Mouse (Mus musculus) layer of hippocampus, adult 11-12 months (tissue): Measurements from ENCODE around the gene Tmem160.

Experiments
- DNase-seq: peaks from one replicate; pipeline ENCODE4 v3.0.0; 2022; ENCODE audit warnings: low spot score

Tmem160 gene

DNA sequence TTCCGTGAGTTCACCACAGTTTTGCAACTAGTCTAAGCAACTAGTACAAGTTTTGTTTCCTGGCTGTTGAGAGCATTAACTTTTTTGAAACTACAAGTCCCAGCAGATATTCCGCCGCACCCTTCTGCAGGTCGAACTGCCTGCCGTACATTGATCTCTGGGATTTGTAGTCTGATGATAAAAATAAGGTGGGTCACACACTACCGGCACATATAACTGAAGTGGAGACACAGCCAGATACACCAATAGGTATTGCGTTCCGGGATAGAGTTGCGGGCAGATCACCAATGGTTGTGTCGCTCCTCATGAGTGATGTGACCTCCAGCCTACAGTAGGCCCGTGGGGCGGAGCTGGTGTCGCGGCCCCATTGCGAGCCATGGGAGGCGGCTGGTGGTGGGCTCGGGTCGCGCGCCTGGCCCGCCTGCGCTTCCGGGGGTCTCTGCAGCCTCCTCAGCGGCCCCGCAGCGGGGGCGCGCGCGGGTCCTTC, at the start of gene Tmem160:
Tmem160 (plus strand) TSS at position 193 of the 487 bp plus-strand sequence.
- peak; percentile 92 for DNase-seq

DNA sequence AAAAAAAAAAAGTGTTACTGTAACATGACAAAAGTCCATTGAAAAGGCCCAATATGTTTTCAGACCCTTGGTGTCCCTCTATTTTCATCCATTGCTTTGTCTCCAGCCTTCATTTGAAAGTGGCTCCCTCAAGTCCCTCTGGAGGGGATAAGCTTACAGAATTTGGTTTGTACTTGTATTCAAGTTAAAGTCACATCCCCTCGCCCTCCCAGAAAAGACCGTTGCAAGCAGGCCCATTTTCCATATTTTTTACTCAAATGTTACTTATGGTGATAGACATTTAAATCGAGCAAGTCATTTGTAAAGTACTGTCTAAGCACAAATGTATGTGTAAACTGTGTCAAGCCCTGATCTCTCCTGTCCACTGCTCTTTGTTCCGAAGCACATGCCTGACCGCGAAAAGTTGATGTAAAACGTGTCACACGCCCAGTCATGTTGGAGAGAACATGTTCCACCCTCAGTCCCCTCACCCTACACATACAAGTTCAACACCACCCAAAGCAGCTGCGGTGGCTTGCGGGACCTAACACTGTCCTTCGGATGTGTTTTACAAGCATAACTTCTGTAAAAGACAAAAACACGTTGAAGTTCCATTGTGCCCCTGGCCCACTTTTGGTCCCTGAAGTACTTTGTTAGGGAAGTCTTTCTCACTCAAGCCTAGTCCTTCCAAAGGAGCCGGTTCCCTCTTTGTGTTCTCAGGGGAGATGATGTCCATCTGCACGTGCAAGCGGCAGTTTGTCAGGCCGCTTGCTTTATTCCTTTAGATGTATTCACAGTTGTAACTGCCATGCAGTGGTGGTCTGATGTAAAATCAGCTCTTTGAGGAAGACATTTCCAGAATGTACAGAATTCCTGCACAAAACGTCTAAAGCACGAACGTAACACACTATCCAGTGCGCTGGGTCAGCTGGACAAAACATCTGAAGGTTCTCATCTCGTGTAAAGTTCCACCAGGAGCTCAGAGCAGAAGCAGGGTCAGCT, 49.3 kb upstream of the Tmem160 start:
- DNase-seq: no peak

DNA sequence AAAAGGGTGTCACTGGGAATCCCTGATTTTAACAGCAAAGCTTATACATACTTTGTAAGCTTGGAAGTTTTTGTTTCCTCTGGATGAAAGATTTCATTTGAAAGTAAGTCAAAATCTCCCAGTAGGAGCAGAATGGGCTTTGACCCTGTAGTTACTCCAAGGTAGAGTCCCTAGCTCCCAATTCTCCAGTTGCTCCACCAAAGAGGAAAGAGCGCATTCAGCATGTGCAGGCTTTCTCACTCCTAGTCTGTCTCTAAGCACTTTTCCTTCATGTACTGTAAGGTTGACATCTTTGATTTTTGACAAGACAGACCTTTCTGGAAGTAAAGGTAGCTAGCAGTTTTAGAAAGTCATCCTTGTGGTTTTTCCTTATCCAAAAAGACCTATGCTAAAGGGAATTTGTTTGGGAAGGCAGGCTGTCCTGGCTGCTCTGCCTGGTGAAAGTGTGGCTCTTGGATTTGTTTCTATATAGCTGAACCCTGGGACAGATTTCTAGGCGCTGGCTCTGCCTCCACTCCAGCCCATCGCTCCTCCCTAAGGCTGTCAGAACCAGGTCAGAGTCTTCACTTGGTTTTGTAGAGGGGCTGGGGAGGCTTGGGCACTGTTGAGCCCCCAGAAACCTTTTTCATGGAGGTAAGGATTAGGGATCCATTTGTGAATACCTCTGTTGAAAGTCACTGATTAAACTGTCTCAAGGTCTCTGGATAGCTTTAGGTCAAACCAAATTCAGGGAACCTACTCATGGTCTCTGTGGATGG, 48.1 kb upstream of the Tmem160 start:
- no peak for DNase-seq

DNA sequence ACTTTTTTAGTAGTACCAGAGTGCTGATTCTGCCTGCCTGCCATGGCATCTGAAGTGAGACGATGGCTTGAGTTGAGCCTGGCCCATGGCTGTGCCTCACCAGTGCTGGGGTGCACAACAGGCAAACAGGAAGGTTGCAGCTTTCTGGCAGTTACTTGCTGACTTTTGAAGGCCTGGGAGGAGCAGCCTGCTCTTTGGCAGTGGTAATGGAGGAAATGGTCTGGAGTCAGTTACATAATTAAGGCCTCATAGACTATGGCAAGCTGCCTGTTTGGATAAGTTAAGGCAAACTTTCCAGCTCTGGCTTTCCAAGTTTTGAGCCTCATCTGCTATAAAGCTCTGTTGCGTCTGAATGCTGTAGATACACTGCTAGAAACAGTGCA, 47.5 kb upstream of the Tmem160 start:
- no peak for DNase-seq

DNA sequence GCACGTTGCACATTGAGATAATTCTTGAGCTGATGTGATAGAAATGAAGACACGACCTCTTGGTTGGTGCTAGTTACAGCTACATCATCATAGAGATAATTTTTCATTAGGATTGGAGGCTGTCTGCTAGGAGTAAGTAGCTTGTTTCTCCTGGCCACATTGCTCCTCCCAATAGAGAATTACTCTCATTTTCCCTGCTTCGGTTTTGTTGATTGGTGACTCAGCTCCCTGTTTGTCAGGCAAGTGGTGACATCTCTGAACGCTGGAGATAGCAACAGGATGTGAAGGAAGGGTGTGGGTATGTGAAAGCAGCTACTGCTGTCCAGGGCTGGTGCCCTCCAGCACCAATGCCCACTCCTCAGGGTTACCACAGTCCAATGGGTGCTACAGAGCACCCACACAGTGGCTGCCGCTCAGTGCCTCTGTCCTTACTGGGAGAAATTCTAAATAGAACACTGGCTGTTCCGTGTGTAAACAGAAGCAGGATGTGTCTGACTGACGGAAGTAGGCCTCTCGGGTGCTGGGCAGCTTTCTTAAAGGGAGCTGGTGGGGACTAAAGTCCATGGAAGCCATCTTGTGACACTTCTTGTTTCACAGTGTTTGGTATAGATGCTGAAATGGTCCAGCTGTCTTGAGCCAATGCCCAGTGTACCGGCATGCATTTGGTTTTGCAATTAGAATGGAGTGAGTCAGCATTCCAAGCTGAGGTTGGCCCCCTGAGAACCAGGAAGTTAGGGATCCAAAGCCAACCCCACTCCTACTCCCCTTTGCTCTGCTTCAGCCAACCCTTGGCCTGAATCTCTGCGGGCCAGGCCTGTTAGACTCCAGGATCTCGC, 46.8 kb upstream of the Tmem160 start:
- peak; percentile 65 for DNase-seq

DNA sequence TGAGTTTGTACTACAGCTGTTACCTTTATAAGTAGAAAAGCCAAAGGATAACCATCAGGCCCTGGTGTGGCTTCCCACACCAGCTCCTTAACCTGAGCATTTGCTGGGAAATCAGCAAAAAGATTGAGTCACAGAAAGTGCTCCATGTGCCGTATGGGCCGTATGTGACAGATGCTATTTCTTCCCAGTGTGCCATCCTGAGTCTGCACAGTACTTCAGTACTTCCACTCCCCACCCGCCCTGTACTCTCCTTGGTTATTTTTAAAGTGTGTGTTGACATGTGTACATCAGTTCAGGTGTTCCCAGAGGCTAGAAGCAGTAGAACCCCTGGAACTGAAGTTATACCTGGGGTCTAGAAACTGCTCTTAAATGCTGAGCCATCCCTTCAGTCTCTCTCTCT, 45.6 kb upstream of the Tmem160 start:
- peak; percentile 26 for DNase-seq

DNA sequence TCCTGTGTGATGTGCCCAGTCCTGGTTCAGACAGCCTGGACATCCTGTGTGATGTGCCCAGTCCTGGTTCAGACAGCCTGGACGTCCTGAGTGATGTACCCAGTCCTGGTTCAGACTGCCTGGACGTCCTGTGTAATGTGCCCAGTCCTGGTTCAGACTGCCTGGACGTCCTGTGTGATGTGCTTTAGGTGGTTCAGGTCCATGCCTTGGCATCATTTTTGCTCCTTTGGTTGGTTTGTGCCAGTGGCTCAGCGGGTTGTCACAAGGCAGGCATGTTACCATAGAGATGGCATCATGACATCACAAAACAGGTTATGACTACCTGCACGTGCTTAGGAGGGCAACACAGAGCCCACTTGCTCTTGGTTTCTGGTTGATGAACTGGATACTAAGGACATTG, 41.5 kb upstream of the Tmem160 start:
- DNase-seq: no peak

DNA sequence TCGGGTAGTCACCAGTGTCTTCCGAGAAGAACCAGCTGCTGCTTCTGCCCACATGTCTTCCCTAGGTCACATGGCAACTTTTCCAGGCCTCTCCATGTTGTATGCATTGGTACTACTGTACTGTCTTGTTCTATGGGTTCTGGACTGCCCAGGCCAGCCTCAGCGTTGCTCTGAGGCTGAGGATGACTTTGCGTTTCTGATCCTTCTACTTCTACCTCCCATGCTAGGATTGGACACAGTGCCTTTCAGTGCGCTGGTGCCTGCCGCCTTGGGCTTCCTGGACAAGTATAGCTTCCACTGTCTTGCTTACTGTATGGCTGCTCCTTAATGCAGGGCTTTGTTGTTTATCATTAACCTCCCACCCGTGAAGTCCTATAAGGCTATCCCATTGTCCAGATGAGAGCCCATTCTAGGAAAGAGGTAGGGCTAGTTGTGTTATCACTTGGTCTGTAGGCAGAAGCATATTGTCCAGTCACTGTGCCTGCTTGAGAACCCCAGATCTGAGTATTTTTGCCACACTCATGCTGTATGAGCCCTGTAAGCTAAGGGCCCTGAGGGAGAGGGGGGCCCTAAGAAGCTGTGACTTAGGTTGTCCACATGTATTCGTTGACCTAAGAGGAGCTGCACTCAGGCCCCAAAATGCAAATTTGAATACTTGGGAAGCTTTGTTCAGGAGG, 40.2 kb upstream of the Tmem160 start:
- no peak for DNase-seq

DNA sequence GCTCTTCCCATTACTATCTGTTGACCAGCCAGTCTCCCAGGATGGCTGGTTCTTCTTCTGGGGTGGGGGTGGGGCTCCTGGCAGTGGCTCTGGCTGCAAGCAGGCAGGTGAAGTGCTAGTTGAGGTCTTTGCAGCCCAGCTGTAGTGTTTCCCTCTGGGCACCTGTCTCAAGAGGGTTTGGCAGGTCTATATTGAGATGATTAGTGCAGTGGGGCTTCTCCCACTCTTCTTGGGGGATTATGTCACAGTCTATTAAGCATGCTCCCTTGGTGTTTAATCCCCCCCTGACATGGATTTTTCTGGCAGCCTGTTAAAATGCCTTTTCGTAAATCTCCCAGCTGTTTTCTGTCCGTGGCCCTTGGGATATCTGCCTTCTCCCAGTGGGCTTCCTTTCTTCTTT, 39.6 kb upstream of the Tmem160 start:
- DNase-seq: no peak

DNA sequence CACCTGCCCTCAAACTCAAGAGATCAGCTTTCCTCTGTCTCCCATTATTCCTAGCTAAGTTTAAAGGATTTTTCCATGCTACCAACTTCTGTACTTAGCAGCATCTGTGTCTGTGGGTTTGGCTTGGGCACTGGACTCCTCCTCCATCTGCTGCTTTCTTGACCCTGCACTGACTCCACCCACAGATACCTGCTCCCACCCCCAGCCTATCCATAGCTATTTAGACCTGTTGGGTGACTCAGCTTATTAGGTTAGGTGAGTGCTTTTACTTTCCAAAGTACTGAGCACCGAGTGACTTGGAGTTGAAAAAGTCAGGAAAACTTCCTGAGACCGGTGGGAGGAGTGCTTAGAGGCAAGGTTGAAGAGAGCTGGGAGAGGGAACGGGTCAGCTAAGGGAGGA, 37.2 kb upstream of the Tmem160 start:
- no peak for DNase-seq

DNA sequence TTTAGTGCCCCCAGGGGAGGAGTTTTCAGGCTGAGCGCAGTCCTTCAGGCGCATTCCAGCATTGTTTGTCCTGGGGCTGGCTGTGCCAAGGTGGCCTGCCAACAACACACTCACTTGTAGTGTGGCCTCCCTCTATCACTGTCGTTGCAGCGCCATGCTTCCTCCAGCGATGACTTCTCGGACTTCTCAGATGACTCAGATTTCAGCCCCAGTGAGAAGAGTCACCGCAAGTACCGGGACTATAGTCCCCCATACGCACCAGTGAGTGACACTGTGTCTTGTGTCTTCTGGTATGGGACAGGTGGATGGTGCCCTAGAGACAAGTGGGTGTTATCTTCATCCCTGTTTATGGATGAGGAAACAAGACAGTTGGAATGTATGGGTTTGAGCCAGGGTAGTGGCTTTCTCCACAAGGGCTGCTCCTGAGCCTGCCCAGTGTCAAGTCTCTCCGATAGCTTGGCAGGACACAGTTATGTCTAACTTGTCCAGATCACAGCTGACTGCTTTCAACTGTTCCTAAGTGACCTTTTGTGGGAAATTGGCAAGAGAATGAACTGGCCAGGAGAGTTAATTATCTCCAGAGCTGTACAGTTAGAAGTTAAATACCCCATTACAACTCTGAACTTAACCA, 35.3 kb upstream of the Tmem160 start:
- no peak for DNase-seq

DNA sequence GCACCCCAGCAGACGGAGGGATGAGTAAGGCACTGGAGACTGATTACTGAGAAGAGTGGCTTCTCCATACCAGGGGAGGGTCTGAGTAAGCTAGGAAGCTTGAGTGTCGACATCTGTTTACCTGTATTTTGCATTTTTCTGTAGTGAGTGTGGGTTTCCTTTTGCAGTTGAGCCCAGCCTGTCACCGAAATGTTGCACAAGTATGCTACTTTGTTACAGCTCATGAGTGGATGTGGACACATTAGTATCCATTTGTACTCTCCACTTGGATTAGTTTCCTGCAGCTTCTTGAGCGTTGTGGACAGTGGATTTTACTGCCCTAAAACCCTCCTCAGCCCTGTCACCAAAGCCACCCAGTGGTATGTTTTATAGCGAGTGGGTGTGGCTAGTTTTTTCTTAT, 33.9 kb upstream of the Tmem160 start:
- no peak for DNase-seq

DNA sequence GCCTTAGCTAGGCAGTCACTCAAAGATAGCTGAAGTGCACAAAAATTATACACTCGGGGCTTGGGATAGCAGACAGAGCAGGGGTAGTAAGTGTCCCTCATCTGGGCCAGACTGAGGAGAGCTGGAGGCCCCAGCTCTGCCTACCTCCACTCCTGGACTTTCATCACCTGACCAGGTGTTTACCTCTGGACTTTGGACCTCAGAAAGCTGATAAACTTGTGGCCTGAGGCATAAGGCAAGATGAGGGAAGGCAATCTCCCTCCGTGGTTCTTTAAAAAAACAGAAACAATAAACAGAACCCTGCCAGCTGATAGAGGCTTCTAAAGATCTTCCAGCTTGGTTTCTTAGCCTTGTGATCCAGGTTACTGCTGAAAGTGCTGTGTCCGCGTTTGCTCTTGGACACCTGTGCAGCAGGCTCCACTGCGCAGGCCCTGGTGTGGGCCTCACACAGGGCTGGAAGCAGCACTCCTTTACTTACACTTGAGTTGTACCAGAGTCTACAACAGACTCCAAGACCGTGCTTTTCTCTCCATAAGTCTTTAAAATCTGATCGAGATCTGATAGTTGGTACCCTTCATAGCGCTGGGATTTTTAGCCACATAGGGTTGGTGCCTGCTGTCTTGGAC, 32.0 kb upstream of the Tmem160 start:
- no peak for DNase-seq

DNA sequence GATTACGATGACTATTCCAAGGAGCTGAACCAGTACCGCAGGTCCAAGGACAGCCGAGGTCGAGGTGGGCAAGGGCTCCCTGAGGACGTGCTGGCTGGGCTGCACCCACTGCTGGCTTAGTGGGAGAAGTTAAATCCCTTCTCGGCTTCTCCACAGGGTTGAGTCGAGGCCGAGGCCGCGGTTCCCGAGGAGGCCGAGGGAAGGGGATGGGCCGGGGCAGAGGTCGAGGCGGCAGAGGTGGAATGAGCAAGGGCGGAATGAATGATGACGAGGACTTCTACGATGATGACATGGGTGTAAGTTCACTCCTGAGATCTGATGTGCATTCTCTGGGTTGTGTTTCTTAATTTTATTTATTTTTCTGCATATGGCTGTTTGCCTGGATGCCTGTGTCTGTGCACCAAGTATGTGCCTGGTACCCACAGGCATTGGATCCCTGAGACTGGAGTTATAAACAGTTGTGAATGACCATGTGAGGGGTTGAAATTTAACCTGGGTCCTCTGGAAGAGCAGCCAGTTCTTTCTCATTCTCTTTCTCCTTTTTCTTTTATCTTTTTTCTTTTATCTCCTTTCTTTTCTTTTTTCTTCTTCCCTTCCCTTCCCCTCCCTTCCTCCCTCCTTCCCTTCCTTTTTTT, 30.2 kb upstream of the Tmem160 start:
- DNase-seq: no peak

DNA sequence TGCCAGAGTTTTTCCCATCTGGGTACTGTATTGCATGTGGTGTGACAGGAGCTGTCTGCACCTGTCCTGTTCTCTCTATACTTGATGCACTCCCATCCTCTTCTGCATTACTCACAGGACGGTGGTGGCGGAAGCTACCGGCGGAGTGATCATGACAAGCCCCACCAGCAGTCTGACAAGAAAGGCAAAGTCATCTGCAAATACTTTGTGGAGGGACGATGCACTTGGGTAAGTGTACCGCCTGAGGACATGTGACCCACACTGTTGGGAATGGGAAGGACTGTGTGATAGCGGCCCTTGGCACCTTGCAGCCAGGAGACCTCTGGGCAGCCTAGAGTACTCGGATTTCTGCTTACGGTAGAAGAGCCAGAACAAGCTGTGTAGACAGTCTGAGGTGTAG, 28.8 kb upstream of the Tmem160 start:
- DNase-seq: no peak

DNA sequence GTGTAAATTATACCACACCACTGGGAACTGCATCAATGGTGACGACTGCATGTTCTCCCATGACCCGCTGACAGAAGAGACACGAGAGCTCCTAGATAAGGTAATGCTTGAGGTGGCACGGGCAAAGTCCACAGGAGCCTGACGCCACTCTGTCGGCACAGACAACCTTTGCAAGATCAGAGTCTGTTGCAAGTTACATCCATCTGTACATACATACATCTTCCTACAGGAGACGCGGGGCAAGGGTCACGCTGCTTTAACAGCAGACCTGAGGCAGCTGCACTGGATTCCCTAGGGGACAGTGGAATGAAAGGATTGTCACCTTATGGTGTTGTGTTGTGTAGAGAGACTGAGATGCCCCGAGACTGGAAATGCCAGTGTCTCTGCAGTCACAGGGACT, 26.9 kb upstream of the Tmem160 start:
- DNase-seq: no peak

DNA sequence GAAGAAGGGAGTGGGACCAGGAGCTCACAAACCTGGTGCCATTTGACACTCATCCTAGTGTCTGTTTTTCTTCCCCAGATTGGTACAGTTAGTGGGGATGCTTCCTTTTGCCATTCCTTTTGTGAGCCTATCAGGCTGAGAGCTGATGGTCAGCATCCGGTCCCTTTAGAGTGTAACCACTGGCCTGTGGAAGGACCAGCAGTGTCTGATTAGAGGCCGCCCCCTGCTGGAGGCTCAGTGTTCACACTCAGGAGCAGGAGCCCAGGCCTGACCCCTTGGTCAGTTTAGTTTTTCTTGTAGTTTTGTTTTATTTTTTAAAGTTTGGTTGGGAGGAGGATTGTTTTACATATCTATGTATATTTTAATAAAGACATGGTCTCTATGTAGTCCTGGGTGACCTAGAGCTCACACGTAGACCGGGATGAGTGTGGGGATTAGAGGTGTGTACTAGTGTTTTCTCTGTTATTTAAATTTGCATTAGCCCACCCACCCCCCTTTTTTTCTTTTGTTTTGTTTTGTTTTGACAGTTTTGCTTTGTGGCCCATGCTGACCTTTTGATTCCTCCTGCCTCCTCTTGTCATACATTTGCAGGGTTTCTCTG, 26.4 kb upstream of the Tmem160 start:
- DNase-seq: peak; percentile 78

DNA sequence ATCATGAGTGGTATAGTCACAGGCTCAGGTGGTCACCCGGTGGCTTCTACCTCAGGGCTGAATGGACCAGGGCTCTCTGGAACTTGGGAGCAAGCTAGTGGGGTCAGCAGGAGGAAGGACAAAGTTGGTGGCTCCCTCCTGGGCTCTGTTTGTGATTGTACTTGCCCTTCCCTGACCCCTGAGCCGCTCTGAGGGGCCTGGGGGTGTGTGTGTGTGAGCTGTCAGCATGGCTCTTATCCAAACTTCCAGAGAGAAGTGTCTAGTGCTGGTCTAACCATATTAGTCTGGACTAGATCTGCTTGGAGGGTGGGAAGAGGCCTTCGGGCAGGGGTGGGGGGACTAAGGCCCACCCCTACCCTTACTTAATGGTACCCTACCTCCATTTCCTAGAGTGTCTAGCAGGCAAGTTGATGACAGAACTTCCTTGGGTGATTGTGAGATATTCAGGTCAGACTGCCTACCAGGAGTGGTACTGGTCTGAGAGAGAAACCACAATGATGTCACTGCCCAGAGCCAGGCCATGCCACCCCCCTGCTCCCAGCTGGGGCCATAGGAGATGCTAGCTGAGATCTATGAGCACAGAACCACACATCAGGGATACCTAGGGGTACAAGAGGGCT, 19.1 kb upstream of the Tmem160 start:
- no peak for DNase-seq

DNA sequence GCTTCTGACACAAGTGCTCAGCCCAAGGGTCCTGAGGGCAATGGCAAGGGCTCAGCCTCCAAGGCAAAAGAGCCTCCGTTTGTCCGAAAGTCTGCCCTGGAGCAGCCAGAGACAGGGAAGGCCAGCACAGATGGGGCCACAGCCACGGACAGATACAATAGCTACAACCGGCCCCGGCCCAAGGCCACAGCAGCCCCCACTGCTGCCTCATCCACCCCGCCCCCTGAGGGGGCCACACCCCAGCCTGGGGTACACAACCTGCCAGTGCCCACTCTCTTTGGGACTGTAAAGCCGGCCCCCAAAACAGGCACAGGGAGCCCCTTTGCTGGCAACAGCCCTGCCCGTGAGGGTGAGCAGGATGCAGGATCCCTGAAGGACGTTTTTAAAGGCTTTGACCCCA, 17.5 kb upstream of the Tmem160 start:
- no peak for DNase-seq
